In genomic region chr4:63010226-63010625, GRCm38 (mm10) we compare ENCODE assay signal across 9 mouse cellular contexts. TPM values are rescaled to one million over a fixed set of nuclear protein-coding genes. Genes with fewer than 3 reads are reported as not detected.
DNase-seq lines count a peak whose midpoint lies in the region; ATAC-seq and TF ChIP-seq lines count a peak whose summit lies in the region.
"Had no signal": no experiment of that assay in that cellular context is flagged by ENCODE, and none has a peak within 500 bp of the region (broad histone marks: within the 10 kb centered on the region; RNA-seq: fewer than 3 reads in every experiment).

No protein-coding gene starts in this region.

- H3K36me3 ChIP-seq in forebrain, embryonic 11.5 days (ENCODE audit: control insufficient read depth, insufficient read depth, low read length): no peaks in the 10 kb centered on the region
- no peaks in the 10 kb centered on the region for H3K36me3 ChIP-seq in forebrain, embryonic 12.5 days (replicated peaks)
- H3K36me3 ChIP-seq in liver, postnatal 0 days (replicated peaks; ENCODE audit: insufficient read depth, low read length): no peaks in the 10 kb centered on the region

- ATAC-seq in forebrain, embryonic 11.5 days (replicated peaks; ENCODE audit: low FRiP score): no peak
- ATAC-seq in forebrain, embryonic 12.5 days (ENCODE audit: low FRiP score): no peak
- ATAC-seq in liver, postnatal 0 days: no peak

- no peak overlapping the region for H3K4me3 ChIP-seq in forebrain, embryonic 11.5 days (ENCODE audit: low read depth, low read length)
- no peak overlapping the region for H3K4me3 ChIP-seq in forebrain, embryonic 12.5 days (replicated peaks)
- no peak overlapping the region for H3K4me3 ChIP-seq in liver, postnatal 0 days (ENCODE audit: low read depth, low read length)
- H3K4me3 ChIP-seq: layer of hippocampus, adult 2 months had no signal

- no peaks in the 10 kb centered on the region for H3K9me3 ChIP-seq in forebrain, embryonic 11.5 days (ENCODE audit: control insufficient read depth, low read length)
- no peaks in the 10 kb centered on the region for H3K9me3 ChIP-seq in forebrain, embryonic 12.5 days
- H3K9me3 ChIP-seq in liver, postnatal 0 days (ENCODE audit: low read length): no peaks in the 10 kb centered on the region

- no peak for TF ChIP-seq EP300 in liver, postnatal 0 days (IDR thresholded peaks at IDR 0.05; ENCODE audit: low read depth)

- WGBS in forebrain, embryonic 11.5 days: 92% methylated on average over 4 of the region's 4 CpGs
- WGBS in forebrain, embryonic 12.5 days: 90% methylated on average over 4 of the region's 4 CpGs
- WGBS in liver, postnatal 0 days (ENCODE audit: insufficient replicate concordance): 80% methylated on average over 4 of the region's 4 CpGs

- no peak overlapping the region for H3K9ac ChIP-seq in forebrain, embryonic 11.5 days (ENCODE audit: low read length)
- H3K9ac ChIP-seq in forebrain, embryonic 12.5 days: no peak overlapping the region
- H3K9ac ChIP-seq in liver, postnatal 0 days (replicated peaks): no peak overlapping the region

- H3K4me2 ChIP-seq in forebrain, embryonic 11.5 days (ENCODE audit: low read depth, low read length, severe bottlenecking): no peak overlapping the region
- H3K4me2 ChIP-seq in forebrain, embryonic 12.5 days: no peak overlapping the region
- H3K4me2 ChIP-seq in liver, postnatal 0 days (ENCODE audit: low read depth, low read length): no peak overlapping the region

- no peak for TF ChIP-seq CTCF in liver, postnatal 0 days (IDR thresholded peaks at IDR 0.05; ENCODE audit: low read depth)

- H3K27me3 ChIP-seq in forebrain, embryonic 11.5 days (ENCODE audit: control insufficient read depth, insufficient read depth, low read length): no peaks in the 10 kb centered on the region
- H3K27me3 ChIP-seq in forebrain, embryonic 12.5 days: no peaks in the 10 kb centered on the region
- no peaks in the 10 kb centered on the region for H3K27me3 ChIP-seq in liver, postnatal 0 days (ENCODE audit: insufficient read depth, low read length)

- H3K4me1 ChIP-seq in forebrain, embryonic 11.5 days (replicated peaks; ENCODE audit: control insufficient read depth, insufficient read depth, low read length): no peaks in the 10 kb centered on the region
- 0 out of 2 replicates have a peak, but pooled peaks cover 4% of the 10 kb centered on the region for H3K4me1 ChIP-seq in forebrain, embryonic 12.5 days
- peaks cover 20% of the 10 kb centered on the region for H3K4me1 ChIP-seq in liver, postnatal 0 days (ENCODE audit: insufficient read depth)

- no peak overlapping the region for H3K27ac ChIP-seq in forebrain, embryonic 11.5 days (ENCODE audit: low read depth, low read length)
- H3K27ac ChIP-seq in forebrain, embryonic 12.5 days: no peak overlapping the region
- no peak overlapping the region; the same call in 1 of the 2 replicates for H3K27ac ChIP-seq in liver, postnatal 0 days (ENCODE audit: low read depth)
- H3K27ac ChIP-seq: layer of hippocampus, adult 2 months had no signal

- intact Hi-C loops in heart, postnatal 36 days (cut with DNase I): loop anchor here (2.0 to 5.0 kb wide), 2 partner anchors 73 to 123 kb away; no protein-coding TSS in a partner anchor

- peak; percentile 19 for DNase-seq in forebrain, embryonic 11.5 days (ENCODE audit: low spot score)
- DNase-seq in testis, postnatal 10 days (ENCODE audit: low spot score): peak; percentile 36
- no peak for DNase-seq in testis, postnatal 14 days (ENCODE audit: low spot score)
- DNase-seq in heart, postnatal 36 days: peak; percentile 45
- DNase-seq in liver, postnatal 0 days: no peak
- no peak for DNase-seq in embryo, embryonic 10 days (ENCODE audit: low spot score)
- DNase-seq in kidney, postnatal 14 days: no peak

RNA-seq across cellular contexts. Expression of gene Zfp618, which starts 44.9 kb away (rescaled TPM):
- 27.7 and 33.5 TPM in 2 replicates for polyA plus RNA-seq in forebrain, embryonic 11.5 days (2014; fragmentation: Nextera tagmentation; extraction: Ambion mirVana)
- polyA plus RNA-seq in forebrain, embryonic 12.5 days (2016; fragmentation: Nextera tagmentation; extraction: Ambion mirVana): 32.4 and 34.2 TPM in 2 replicates
- total RNA-seq in heart, postnatal 36 days (2021): under 1 TPM; 0.33 to 0.56 TPM
- polyA plus RNA-seq in liver, postnatal 0 days (2015; fragmentation: Nextera tagmentation; extraction: Ambion mirVana): 4.5 and 7.4 TPM in 2 replicates

Comparison
In these comparisons a context has a peak if more than half of its experiments do, and no peak if none do; other contexts are left out.
1. DNase-seq: peak in forebrain, embryonic 11.5 days (single experiment), testis, postnatal 10 days (single experiment) and heart, postnatal 36 days (2 of 2); none in testis, postnatal 14 days (single experiment), liver, postnatal 0 days (single experiment), embryo, embryonic 10 days (single experiment) and kidney, postnatal 14 days (single experiment).